Mouse (Mus musculus) myocyte (in vitro differentiated cells): Measurements from ENCODE around the gene Dntt.

Experiments used
- E2F4 ChIP-seq: IDR thresholded peaks from one replicate; pipeline ENCODE4 v1.6.1; 2011; ENCODE audit warnings: mild to moderate bottlenecking, control low read depth, moderate library complexity; ENCODE audit not compliant: insufficient read depth
- POLR2A ChIP-seq: IDR thresholded peaks from one replicate; pipeline ENCODE4 v1.6.1; 2011; ENCODE audit warnings: low read depth, mild to moderate bottlenecking, control low read depth, moderate library complexity; ENCODE audit not compliant: insufficient read length

- TF ChIP-seq E2F4 = no peak
- TF ChIP-seq POLR2A = no peak
These were observed 18.5 kb downstream of the Dntt start for GRCm38 (mm10) chr19:41047437-41048186.
